Comparison of ENCODE assay signal across 8 mouse cellular contexts in genomic region chr3:113629606-113630359, GRCm38 (mm10). TPM values are rescaled to one million over a fixed set of nuclear protein-coding genes. Genes with fewer than 3 reads are reported as not detected.
DNase-seq lines count a peak whose midpoint lies in the region; ATAC-seq and TF ChIP-seq lines count a peak whose summit lies in the region.

TSS of gene Rnpc3 (minus strand) at chr3:113630149.

- no peaks in the 10 kb centered on the region for H3K9me3 ChIP-seq in heart, embryonic 12.5 days (replicated peaks)
- no peaks in the 10 kb centered on the region for H3K9me3 ChIP-seq in kidney, postnatal 0 days (replicated peaks; ENCODE audit: low read length)
- H3K9me3 ChIP-seq in liver, embryonic 11.5 days (ENCODE audit: control insufficient read depth, low read length), result no peaks in the 10 kb centered on the region
- H3K9me3 ChIP-seq in stomach, embryonic 14.5 days (ENCODE audit: control insufficient read depth, low read depth, low read length), result no peaks in the 10 kb centered on the region

- peak within 1 kb of the TSS; percentile 100 for H3K27ac ChIP-seq in heart, embryonic 12.5 days (ENCODE audit: poor library complexity, severe bottlenecking)
- peak within 1 kb of the TSS; percentile 100 for H3K27ac ChIP-seq in kidney, postnatal 0 days
- peak within 1 kb of the TSS; percentile 99 for H3K27ac ChIP-seq in liver, embryonic 11.5 days (ENCODE audit: low read depth, low read length)
- peak within 1 kb of the TSS; percentile 99 for H3K27ac ChIP-seq in stomach, embryonic 14.5 days (ENCODE audit: low read length)

- peaks cover 5% of the 10 kb centered on the region for H3K4me1 ChIP-seq in heart, embryonic 12.5 days (replicated peaks)
- H3K4me1 ChIP-seq in kidney, postnatal 0 days (replicated peaks; ENCODE audit: insufficient read depth, low read length), result no peaks in the 10 kb centered on the region
- peaks cover 9% of the 10 kb centered on the region; the same call in 1 of the 2 replicates for H3K4me1 ChIP-seq in liver, embryonic 11.5 days (replicated peaks; ENCODE audit: control insufficient read depth, insufficient read depth, low read length)
- H3K4me1 ChIP-seq in stomach, embryonic 14.5 days (ENCODE audit: control insufficient read depth, insufficient read depth, low read length), result peaks cover 3% of the 10 kb centered on the region; the same call in 1 of the 2 replicates

- WGBS in heart, embryonic 12.5 days, result under 1% methylated on average over 70 of the region's 70 CpGs
- under 1% methylated on average over 70 of the region's 70 CpGs for WGBS in kidney, postnatal 0 days
- WGBS in liver, embryonic 11.5 days, result under 1% methylated on average over 68 of the region's 70 CpGs
- under 1% methylated on average over 67 of the region's 70 CpGs for WGBS in stomach, embryonic 14.5 days

- peak within 1 kb of the TSS; percentile 81 for H3K4me2 ChIP-seq in heart, embryonic 12.5 days
- peak within 1 kb of the TSS; percentile 74 for H3K4me2 ChIP-seq in kidney, postnatal 0 days (ENCODE audit: low read length)
- peak within 1 kb of the TSS; percentile 71 for H3K4me2 ChIP-seq in liver, embryonic 11.5 days
- H3K4me2 ChIP-seq in stomach, embryonic 14.5 days (replicated peaks; ENCODE audit: low read depth, low read length), result peak within 1 kb of the TSS; percentile 51

- peak within 1 kb of the TSS; percentile 70 for H3K4me3 ChIP-seq in heart, embryonic 12.5 days
- peak within 1 kb of the TSS; percentile 65 for H3K4me3 ChIP-seq in kidney, postnatal 0 days (replicated peaks; ENCODE audit: low read depth, low read length)
- H3K4me3 ChIP-seq in liver, embryonic 11.5 days (ENCODE audit: low read depth, low read length), result peak within 1 kb of the TSS; percentile 72
- peak within 1 kb of the TSS; percentile 55 for H3K4me3 ChIP-seq in stomach, embryonic 14.5 days (ENCODE audit: low read depth, low read length)

- TF ChIP-seq CTCF in kidney, postnatal 0 days (IDR thresholded peaks at IDR 0.05; ENCODE audit: low read depth), result peak; percentile 16; the same call in 1 of the 2 replicates

- DNase-seq in CD4-positive helper T cell, adult 2 months (ENCODE audit: low read depth, low spot score), result peak; percentile 97
- peak; percentile 96 for DNase-seq in brain, embryonic 18.5 days (ENCODE audit: low read depth, low spot score)
- peak; percentile 98 for DNase-seq in kidney, postnatal 0 days (ENCODE audit: low spot score)
- peak; percentile 92 for DNase-seq in liver, embryonic 11.5 days (ENCODE audit: low spot score)
- DNase-seq in naive thymus-derived CD4-positive, alpha-beta T cell, adult 2 months (ENCODE audit: low read depth), result peak; percentile 99

- H3K36me3 ChIP-seq in heart, embryonic 12.5 days, result peaks cover 10% of the 10 kb centered on the region
- 0 out of 2 replicates have a peak, but pooled peaks cover 3% of the 10 kb centered on the region for H3K36me3 ChIP-seq in kidney, postnatal 0 days (ENCODE audit: insufficient read depth, low read length)
- no peaks in the 10 kb centered on the region for H3K36me3 ChIP-seq in liver, embryonic 11.5 days (ENCODE audit: control insufficient read depth, insufficient read depth, low read length)
- H3K36me3 ChIP-seq in stomach, embryonic 14.5 days (ENCODE audit: control insufficient read depth, insufficient read depth, low read length), result no peaks in the 10 kb centered on the region

- H3K9ac ChIP-seq in heart, embryonic 12.5 days, result peak within 1 kb of the TSS; percentile 93
- peak within 1 kb of the TSS; percentile 86 for H3K9ac ChIP-seq in kidney, postnatal 0 days (ENCODE audit: low read depth, low read length)
- peak within 1 kb of the TSS; percentile 75 for H3K9ac ChIP-seq in liver, embryonic 11.5 days (ENCODE audit: low read depth, low read length)
- peak within 1 kb of the TSS; percentile 77 for H3K9ac ChIP-seq in stomach, embryonic 14.5 days (replicated peaks; ENCODE audit: low read depth, low read length)

- ATAC-seq in erythroid progenitor cell, adult 5-6 weeks (replicated peaks; ENCODE audit: low FRiP score, poor library complexity, severe bottlenecking), result peak; percentile 80
- ATAC-seq in heart, embryonic 12.5 days (ENCODE audit: insufficient number of reproducible peaks, low FRiP score), result peak; percentile 99
- ATAC-seq in kidney, postnatal 0 days (replicated peaks; ENCODE audit: low FRiP score, low read depth), result peak; percentile 98
- peak; percentile 97 for ATAC-seq in liver, embryonic 11.5 days (replicated peaks; ENCODE audit: low FRiP score)
- peak; percentile 97 for ATAC-seq in stomach, embryonic 14.5 days (ENCODE audit: insufficient number of reproducible peaks, insufficient read depth, low FRiP score, low read depth)

- no peaks in the 10 kb centered on the region for H3K27me3 ChIP-seq in heart, embryonic 12.5 days (replicated peaks)
- H3K27me3 ChIP-seq in kidney, postnatal 0 days (ENCODE audit: insufficient read depth, low read length), result no peaks in the 10 kb centered on the region
- no peaks in the 10 kb centered on the region for H3K27me3 ChIP-seq in liver, embryonic 11.5 days (replicated peaks; ENCODE audit: control insufficient read depth, insufficient read depth, low read length)
- no peaks in the 10 kb centered on the region for H3K27me3 ChIP-seq in stomach, embryonic 14.5 days (ENCODE audit: control insufficient read depth, insufficient read depth, low read length)

RNA-seq across cellular contexts. Expression of gene Rnpc3, which starts in this region (rescaled TPM):
- 63.3 and 102 TPM in 2 replicates for total RNA-seq in erythroid progenitor cell, adult 5-6 weeks (2015; ENCODE audit: low replicate concordance)
- 67.9 and 189 TPM in 2 replicates for total RNA-seq in erythroid progenitor cell, adult 5-6 weeks (2017; ENCODE audit: low replicate concordance)
- polyA plus RNA-seq in heart, embryonic 12.5 days (2016; fragmentation: Nextera tagmentation; extraction: Ambion mirVana), result 28.7 and 29.2 TPM in 2 replicates
- 39.2 and 41.3 TPM in 2 replicates for polyA plus RNA-seq in kidney, postnatal 0 days (2015; fragmentation: Nextera tagmentation; extraction: Ambion mirVana)
- polyA plus RNA-seq in liver, embryonic 11.5 days (2014; fragmentation: Nextera tagmentation; extraction: Ambion mirVana), result 29.7 and 35.7 TPM in 2 replicates
- 40.7 and 45.1 TPM in 2 replicates for polyA plus RNA-seq in stomach, embryonic 14.5 days (2014; fragmentation: Nextera tagmentation; extraction: Ambion mirVana)

Comparison
In these comparisons a context has a peak if more than half of its experiments do, and no peak if none do; other contexts are left out.
1. Peak in every context shown above with its lines: DNase-seq, ATAC-seq, H3K4me3 ChIP-seq and H3K27ac ChIP-seq.